Mouse (Mus musculus): ENCODE data around the gene Sgk1. TPM values are rescaled to one million over a fixed set of nuclear protein-coding genes. Genes with fewer than 3 reads are reported as not detected.
A peak's percentile ranks its signal among the peaks of the same experiment; 100 is the strongest.

Sgk1 gene
- total RNA-seq, 2 experiments from 2014 or later: 87.2 to 233 TPM

DNA sequence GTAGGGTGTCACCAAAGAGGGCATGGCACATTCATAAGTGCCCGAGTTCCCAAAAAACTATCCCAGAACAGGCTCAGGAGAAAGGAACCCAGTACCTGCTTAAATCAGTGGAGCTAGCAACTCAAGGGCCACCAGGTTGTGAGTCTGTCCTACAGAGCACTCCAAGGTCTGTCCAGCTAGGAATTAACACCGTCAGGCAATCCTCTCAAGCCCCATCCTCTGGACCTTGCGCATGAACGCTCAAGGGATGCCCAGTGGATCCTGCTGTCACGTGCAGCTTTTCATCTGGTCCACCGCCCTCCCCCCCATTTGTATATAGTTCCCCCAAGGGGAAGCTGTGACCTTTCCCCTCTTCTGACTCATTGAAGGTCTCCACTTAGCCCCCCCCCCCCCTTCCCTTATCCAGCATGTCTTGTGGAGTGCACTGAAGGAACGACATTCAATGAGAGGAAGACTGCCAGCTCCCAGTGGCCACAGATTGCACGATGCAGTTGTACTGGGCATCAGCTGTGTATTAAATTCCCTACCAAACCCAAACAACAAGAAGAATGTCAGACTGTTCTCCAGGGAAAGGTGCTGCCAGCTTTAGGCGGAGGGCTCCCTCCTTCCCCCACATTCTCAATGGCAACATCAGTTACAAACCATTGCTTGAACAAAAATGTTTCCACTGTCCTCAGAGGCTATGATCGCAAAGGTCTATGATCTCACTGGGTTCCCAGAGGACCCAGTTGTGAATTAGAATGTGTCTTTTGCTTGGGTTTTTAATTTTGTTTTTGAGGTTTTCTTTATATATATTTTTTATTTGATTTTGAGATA, 118.7 kb downstream of the Sgk1 start:
- no peak for DNase-seq

- DNase-seq: no peak
Measured at GRCm38 (mm10) chr10:22001621-22002020, 119.6 kb downstream of the Sgk1 start.

GRCm38 (mm10) chr10:22004763-22005162, 122.8 kb downstream of the Sgk1 start:
- no peak for DNase-seq

- DNase-seq: no peak
Measured at GRCm38 (mm10) chr10:22007160-22007801, 125.3 kb downstream of the Sgk1 start.

DNA sequence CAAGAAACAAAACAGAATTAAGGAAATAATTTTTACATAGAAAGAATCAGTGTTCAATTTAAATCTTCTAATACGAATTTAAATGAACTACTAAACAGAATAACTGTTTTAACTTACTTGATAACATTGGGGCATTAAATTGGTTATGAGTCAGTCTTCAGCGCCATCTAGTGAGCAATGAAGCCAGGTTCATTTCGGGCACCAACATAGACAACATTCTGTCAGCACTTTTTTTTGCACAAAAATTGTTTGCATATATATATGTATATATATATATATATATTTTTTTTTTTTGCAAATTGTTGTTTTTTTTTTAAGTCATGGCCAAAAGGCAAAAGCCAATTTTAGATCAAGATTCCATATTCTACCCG, 125.8 kb downstream of the Sgk1 start:
- DNase-seq: no peak

DNA sequence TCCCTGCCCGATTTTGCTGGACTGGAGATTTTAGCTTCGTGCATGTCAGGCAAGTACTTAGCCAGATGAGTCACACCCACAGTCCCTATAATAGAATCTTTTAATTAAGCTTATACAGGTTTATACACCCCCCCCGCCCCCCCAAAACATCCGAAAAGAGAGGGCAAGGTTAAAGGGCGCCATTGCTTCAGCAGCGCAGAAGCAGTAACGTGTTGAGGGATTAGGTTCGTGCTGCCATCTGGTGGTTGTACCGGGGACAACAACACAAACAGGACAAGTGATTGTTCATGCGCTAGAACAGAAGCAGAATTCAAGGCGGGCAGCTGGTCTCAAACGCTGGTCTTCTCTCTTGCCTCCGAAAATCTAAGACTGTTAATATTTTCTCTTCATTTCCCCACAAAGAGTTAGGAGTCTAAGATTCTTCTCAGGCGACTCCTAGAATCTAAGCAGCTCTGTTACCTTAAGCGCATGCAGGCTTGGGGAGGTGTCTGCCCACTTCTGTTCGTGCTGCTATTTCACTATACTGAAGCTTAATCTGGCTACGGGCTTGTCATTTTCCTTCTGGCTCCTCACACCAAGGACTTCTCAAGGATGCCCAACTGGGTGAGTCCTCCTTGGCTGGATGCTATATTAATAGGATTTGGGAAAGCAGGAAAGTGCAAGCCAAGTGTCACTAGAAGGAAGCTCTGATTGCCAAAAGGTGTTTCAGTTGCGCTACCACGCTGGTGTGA, 128.3 kb downstream of the Sgk1 start:
- DNase-seq: peak; percentile 82

DNA sequence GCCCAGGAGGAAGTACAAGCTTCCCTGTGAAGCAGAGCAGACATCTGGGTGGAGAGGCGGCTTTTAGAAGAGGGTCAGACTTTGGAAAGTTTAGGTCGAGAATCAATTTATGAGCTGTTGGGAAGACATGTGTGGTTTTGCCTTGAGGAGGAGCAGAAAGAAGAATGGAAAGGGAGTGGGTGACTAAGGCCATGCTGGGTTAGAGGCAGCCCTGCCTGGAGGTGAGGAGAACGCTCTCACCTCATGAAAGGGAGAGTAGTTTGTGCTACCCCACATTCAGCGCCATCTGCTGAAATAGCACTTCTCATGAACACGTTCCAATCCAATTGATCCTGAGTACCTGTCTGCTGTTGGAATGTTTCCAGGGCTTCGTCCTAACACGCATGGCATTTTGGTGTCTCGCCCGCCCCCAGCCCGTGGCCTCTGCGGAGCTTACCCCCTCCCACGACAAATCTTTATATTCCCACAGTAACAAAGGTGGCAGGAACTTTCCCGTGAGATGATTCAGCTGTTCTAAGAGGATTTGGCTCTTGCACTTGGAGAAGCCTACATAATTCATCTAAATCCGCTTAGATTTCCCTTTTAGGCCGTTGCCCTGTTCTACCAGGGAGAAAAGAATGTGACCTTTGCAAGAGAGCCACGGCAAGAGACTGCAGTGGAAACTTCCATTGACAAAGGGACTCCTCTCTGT, 135.6 kb downstream of the Sgk1 start:
- DNase-seq: no peak

- no peak for DNase-seq
Measured at GRCm38 (mm10) chr10:22018618-22019017, 136.6 kb downstream of the Sgk1 start.

DNA sequence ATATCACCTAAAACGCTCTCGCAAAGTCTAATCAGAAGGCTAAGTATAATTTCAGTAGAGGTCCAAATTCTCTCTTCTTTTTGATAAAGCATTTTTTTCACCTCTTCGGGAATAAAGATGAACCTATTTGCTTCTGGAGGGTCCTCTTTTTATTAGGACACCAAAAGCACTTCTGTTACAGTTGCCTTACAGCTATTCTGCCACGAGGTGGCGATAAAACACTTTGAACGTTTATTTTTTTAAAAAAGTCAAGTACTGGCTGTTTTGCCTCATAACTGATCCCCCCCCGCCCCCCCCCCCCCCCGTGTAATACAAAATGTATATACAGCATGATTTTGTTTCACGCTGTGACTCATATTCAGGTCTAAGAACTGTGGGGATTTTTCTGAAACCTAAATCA, 152.3 kb downstream of the Sgk1 start:
- no peak for DNase-seq

GRCm38 (mm10) chr10:22036256-22036655, 154.3 kb downstream of the Sgk1 start:
- peak; percentile 56 for DNase-seq

Other genes starting within 250 kb of the Sgk1 start
- not detected for gene 4930444G20Rik, start 185.9 kb downstream of the Sgk1 start, total RNA-seq (2021)

Data from gastrocnemius, postnatal 10 days (tissue).